Mouse (Mus musculus): ENCODE results near the gene Gm28051. TPM values are rescaled to one million over a fixed set of nuclear protein-coding genes. Genes with fewer than 3 reads are reported as not detected.

Gene Gm28051
- polyA plus RNA-seq, 1 experiment: 0.13 TPM

DNA sequence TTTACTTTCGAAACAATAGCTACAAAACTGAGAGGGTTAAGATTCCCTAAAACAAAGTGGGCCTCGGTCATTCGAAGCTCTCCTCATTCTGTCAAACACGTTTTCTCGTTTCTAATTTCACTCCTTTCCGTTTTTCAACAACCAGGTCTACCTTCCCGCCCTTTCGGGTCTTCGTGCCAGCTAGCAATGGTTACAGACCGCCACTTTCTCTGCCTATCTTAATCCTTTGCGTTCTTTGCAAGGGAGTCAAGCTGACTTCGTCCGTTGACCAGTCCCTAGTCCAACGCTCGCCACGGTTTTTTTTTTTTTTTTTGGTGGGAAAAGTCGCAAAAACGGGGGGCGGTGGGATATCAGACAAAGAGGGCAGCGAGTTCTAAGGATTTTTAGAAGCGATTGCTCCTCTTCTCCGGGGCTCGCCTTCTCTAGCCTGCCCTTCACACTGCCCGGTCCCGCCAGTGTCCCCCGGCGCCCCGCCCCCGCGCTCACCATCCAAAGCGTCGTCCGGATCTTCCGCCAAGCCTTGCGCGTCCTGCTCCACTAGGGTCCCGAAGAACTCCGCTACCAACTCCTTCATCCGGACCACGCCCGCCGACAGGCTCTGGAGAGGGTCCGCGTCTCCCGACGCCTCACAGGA, 393 bp downstream of the Gm28051 start:
- Histone ChIP-seq H3ac (ENCODE audit: control insufficient read depth, insufficient read length, low read depth) (peak overlapping the region; percentile 72), H3K79me2 (ENCODE audit: control insufficient read depth, insufficient read depth) (peaks cover 91% of the 10 kb centered on the region), H3K79me3 (ENCODE audit: low read depth) (peaks cover 68% of the 10 kb centered on the region), H3K36me3 (ENCODE audit: control insufficient read depth, insufficient read depth) (peaks cover 6% of the 10 kb centered on the region), H3K27me3 (ENCODE audit: control insufficient read depth, insufficient read depth, insufficient read length) (no peaks in the 10 kb centered on the region), H3K4me3 (ENCODE audit: insufficient read depth, poor library complexity, severe bottlenecking) (peak overlapping the region; percentile 79)
- TF ChIP-seq CEBPB (IDR thresholded peaks at IDR 0.05; ENCODE audit: low read depth) (no peak), MYOD1 (IDR thresholded peaks at IDR 0.05; ENCODE audit: control insufficient read depth, insufficient read length, low read depth) (no peak), MAX (IDR thresholded peaks at IDR 0.05) (no peak), USF1 (IDR thresholded peaks at IDR 0.05; ENCODE audit: low read depth) (no peak), MYOG (IDR thresholded peaks at IDR 0.05; ENCODE audit: control insufficient read depth, extremely low read depth, insufficient read length) (no peak), CTCF (IDR thresholded peaks at IDR 0.05; ENCODE audit: control insufficient read depth, insufficient read depth, insufficient read length) (no peak), FOSL1 (IDR thresholded peaks at IDR 0.05; ENCODE audit: insufficient read depth, low read length, poor library complexity, severe bottlenecking) (no peak)

DNA sequence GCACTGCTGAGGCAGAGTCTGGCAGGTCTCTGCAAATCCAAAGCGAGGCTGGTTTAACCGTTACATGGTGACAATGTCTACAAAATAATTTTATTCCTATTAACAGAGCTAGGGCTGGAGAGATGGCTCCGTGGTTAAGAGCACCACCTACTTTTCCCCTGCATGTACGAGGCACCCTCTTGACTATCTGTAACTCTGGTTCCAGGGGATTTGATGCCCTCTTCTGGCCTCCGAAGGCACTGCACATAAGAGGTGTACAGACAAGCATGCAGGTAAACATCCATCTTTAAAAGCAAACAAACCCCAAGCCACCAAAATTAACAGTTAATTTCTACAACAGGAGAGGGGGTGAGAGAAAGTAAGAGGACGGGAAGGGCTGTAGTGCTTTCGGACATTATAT, 1.3 kb downstream of the Gm28051 start:
- Histone ChIP-seq H3ac (ENCODE audit: control insufficient read depth, insufficient read length, low read depth) (no peak overlapping the region), H3K36me3 (ENCODE audit: control insufficient read depth, insufficient read depth) (peaks cover 2% of the 10 kb centered on the region), H3K4me3 (ENCODE audit: insufficient read depth, poor library complexity, severe bottlenecking) (peak overlapping the region; percentile 79), H3K27me3 (ENCODE audit: control insufficient read depth, insufficient read depth, insufficient read length) (no peaks in the 10 kb centered on the region), H3K79me2 (ENCODE audit: control insufficient read depth, insufficient read depth) (peaks cover 95% of the 10 kb centered on the region), H3K79me3 (ENCODE audit: low read depth) (peaks cover 76% of the 10 kb centered on the region)
- TF ChIP-seq CTCF (IDR thresholded peaks at IDR 0.05; ENCODE audit: control insufficient read depth, insufficient read depth, insufficient read length) (no peak), CEBPB (IDR thresholded peaks at IDR 0.05; ENCODE audit: low read depth) (no peak)

DNA sequence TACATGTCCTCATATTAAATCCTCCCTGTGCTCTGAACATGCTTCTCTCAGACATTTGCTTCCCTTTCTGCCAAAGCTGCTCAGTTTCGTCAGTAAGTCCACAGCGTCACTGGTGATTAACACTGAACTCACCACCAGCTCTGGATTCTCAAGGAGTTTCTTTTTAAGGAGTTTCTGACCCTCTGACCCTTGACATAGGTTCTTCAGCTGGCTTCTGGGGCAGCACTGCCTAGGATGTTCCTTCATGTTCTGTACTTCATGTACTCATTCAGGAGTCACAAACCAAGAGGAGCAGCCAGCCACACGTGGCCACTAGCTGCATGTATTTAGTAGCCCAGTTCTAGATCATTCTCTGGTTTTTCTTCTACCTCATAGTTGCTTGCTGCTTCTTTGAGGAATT, 9.3 kb downstream of the Gm28051 start:
- Histone ChIP-seq H3K4me3 (ENCODE audit: insufficient read depth, poor library complexity, severe bottlenecking) (no peak overlapping the region), H3K27me3 (ENCODE audit: control insufficient read depth, insufficient read depth, insufficient read length) (no peaks in the 10 kb centered on the region), H3K79me3 (ENCODE audit: low read depth) (peaks cover 72% of the 10 kb centered on the region), H3K79me2 (ENCODE audit: control insufficient read depth, insufficient read depth) (peaks cover 99% of the 10 kb centered on the region), H3K36me3 (ENCODE audit: control insufficient read depth, insufficient read depth) (peaks cover 16% of the 10 kb centered on the region), H3ac (ENCODE audit: control insufficient read depth, insufficient read length, low read depth) (no peak overlapping the region)
- TF ChIP-seq FOSL1 (IDR thresholded peaks at IDR 0.05; ENCODE audit: insufficient read depth, low read length, poor library complexity, severe bottlenecking): no peak
- TF ChIP-seq MYOD1 (IDR thresholded peaks at IDR 0.05; ENCODE audit: control insufficient read depth, insufficient read length, low read depth): no peak
- no peak for TF ChIP-seq USF1 (IDR thresholded peaks at IDR 0.05; ENCODE audit: low read depth)
- TF ChIP-seq CEBPB (IDR thresholded peaks at IDR 0.05; ENCODE audit: low read depth): no peak
- no peak for TF ChIP-seq CTCF (IDR thresholded peaks at IDR 0.05; ENCODE audit: control insufficient read depth, insufficient read depth, insufficient read length)
- TF ChIP-seq MYOG (IDR thresholded peaks at IDR 0.05; ENCODE audit: control insufficient read depth, extremely low read depth, insufficient read length): no peak
- no peak for TF ChIP-seq MAX (IDR thresholded peaks at IDR 0.05)

DNA sequence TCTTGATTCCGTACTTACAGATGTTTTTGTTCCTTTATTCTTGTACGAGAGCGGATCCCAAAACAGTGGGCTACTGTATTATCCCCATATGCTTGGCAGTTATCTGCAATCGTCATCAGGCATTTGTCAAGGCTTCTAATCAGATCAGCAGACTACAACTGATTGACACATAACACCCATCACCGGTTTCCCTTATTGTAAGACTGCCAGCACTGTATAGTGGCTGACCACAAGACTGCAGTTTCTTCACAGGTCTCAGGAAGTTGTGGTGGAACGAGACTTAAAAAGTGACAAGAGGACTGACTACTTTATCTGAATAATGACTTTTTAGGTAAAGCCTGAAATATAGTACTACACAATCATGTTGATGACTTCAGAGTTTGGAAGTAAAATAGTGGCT, 12.7 kb downstream of the Gm28051 start:
- Histone ChIP-seq H3K79me2 (ENCODE audit: control insufficient read depth, insufficient read depth) (peaks cover 76% of the 10 kb centered on the region), H3K79me3 (ENCODE audit: low read depth) (peaks cover 42% of the 10 kb centered on the region), H3K4me3 (ENCODE audit: insufficient read depth, poor library complexity, severe bottlenecking) (no peak overlapping the region), H3ac (ENCODE audit: control insufficient read depth, insufficient read length, low read depth) (no peak overlapping the region), H3K36me3 (ENCODE audit: control insufficient read depth, insufficient read depth) (peaks cover 28% of the 10 kb centered on the region), H3K27me3 (ENCODE audit: control insufficient read depth, insufficient read depth, insufficient read length) (no peaks in the 10 kb centered on the region)
- TF ChIP-seq CTCF (IDR thresholded peaks at IDR 0.05; ENCODE audit: control insufficient read depth, insufficient read depth, insufficient read length) (no peak), CEBPB (IDR thresholded peaks at IDR 0.05; ENCODE audit: low read depth) (no peak)

DNA sequence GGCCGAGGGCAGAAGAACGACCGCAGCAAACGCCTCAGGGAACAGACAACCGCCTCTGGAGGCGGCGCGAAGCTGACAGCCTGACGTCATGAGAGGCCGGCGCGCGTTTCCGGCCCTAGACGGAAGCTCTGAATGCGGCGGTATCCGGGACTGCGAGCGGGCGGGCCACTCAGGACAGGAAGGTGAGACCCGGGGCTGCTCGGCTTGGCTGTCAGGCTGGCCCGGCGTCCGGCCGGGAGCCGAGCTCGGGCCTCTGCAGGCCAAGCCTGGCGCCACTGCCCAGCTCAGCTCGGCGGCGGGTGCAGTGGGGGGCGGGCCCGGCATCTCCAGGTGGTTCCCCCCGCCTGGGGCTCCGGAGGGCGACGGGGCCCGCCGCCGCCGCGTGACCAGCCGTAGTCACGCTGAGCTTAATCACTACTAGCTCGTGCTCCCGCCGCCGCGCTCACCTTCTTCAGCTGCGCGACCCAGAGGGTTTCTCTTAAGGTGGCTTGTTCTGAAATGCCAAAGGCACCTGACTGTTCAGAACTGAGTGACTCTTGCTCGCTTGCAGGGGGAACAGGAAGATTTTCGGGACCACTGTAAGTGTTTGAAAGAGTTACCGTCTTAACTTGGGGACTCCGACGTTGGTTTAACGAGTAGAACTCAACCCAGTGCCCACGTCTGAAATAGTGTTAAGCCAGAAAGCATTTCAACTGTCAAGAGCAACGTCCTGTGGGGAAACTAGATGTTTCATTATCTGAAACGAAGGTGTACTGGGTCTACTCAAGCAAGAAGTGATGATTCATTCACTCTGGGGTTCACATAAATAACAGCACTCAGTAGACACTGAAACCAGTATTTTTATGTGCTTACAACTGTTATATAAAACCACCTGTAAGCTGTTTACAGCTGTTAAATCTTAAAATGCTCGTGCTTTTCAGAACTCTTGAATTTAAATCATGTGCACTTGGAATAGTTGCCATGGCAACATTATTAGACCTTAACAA, 13.7 kb downstream of the Gm28051 start, which contains the start of the genes Moap1 and Tmem251:
TSS of gene Moap1 (minus strand) at position 73 of the 986 bp plus-strand sequence.
TSS of gene Tmem251 (plus strand) at position 174 of the 986 bp plus-strand sequence.
- Histone ChIP-seq H3K36me3 (ENCODE audit: control insufficient read depth, insufficient read depth) (peaks cover 24% of the 10 kb centered on the region), H3ac (ENCODE audit: control insufficient read depth, insufficient read length, low read depth) (peak within 1 kb of the TSS; percentile 84), H3K79me3 (ENCODE audit: low read depth) (peaks cover 37% of the 10 kb centered on the region), H3K27me3 (ENCODE audit: control insufficient read depth, insufficient read depth, insufficient read length) (no peaks in the 10 kb centered on the region), H3K4me3 (ENCODE audit: insufficient read depth, poor library complexity, severe bottlenecking) (peak within 1 kb of the TSS; percentile 61), H3K79me2 (ENCODE audit: control insufficient read depth, insufficient read depth) (peaks cover 66% of the 10 kb centered on the region)
- TF ChIP-seq MYOD1 (IDR thresholded peaks at IDR 0.05; ENCODE audit: control insufficient read depth, insufficient read length, low read depth) (no peak), CTCF (IDR thresholded peaks at IDR 0.05; ENCODE audit: control insufficient read depth, insufficient read depth, insufficient read length) (no peak), FOSL1 (IDR thresholded peaks at IDR 0.05; ENCODE audit: insufficient read depth, low read length, poor library complexity, severe bottlenecking) (no peak), MYOG (IDR thresholded peaks at IDR 0.05; ENCODE audit: control insufficient read depth, extremely low read depth, insufficient read length) (no peak), CEBPB (IDR thresholded peaks at IDR 0.05; ENCODE audit: low read depth) (no peak), MAX (IDR thresholded peaks at IDR 0.05) (no peak), USF1 (IDR thresholded peaks at IDR 0.05; ENCODE audit: low read depth) (no peak)

All from C2C12 (cell line).